Mouse (Mus musculus) hindbrain, embryonic 16.5 days (tissue): ENCODE data around the gene Nags. TPM values are rescaled to one million over a fixed set of nuclear protein-coding genes. Genes with fewer than 3 reads are reported as not detected.

Experiments
- ATAC-seq: fragments of 200-750 bp; cut with Nextera tagmentation; 2 replicates; pipeline ENCODE4 v1.8.0; 2017; ENCODE audit warnings: moderate TSS enrichment, moderate library complexity
- H3K27ac ChIP-seq: fragments of 300-500 bp; sonication (generic); 2 replicates; pipeline ENCODE4 v1.5.1; 2014; ENCODE audit warnings: low read depth, mild to moderate bottlenecking, control low read depth, low read length, moderate library complexity
- H3K27me3 ChIP-seq: fragments of 300-500 bp; sonication (generic); replicated peaks from 2 replicates; pipeline ENCODE4 v1.6.1; 2014; ENCODE audit warnings: low read length; ENCODE audit not compliant: control insufficient read depth, insufficient read depth
- H3K36me3 ChIP-seq: fragments of 300-500 bp; sonication (generic); 2 replicates; pipeline ENCODE4 v1.6.1; 2014; ENCODE audit warnings: mild to moderate bottlenecking, low read length, moderate library complexity, mixed read lengths; ENCODE audit not compliant: control insufficient read depth, insufficient read depth
- H3K4me1 ChIP-seq: fragments of 300-500 bp; sonication (generic); 2 replicates; pipeline ENCODE4 v1.6.1; 2014; ENCODE audit warnings: low read depth, low read length; ENCODE audit not compliant: control insufficient read depth, insufficient read depth
- H3K4me2 ChIP-seq: fragments of 300-500 bp; sonication (generic); 2 replicates; pipeline ENCODE4 v1.6.1; 2014; ENCODE audit warnings: mild to moderate bottlenecking, low read length, control low read depth, moderate library complexity
- H3K4me3 ChIP-seq: fragments of 300-500 bp; sonication (generic); 2 replicates; pipeline ENCODE4 v1.5.1; 2014; ENCODE audit warnings: mild to moderate bottlenecking, low read length, control low read depth, moderate library complexity
- H3K9ac ChIP-seq: fragments of 300-500 bp; sonication (generic); 2 replicates; pipeline ENCODE4 v1.6.1; 2014; ENCODE audit warnings: low read depth, mild to moderate bottlenecking, control low read depth, low read length, moderate library complexity
- H3K9me3 ChIP-seq: fragments of 300-500 bp; sonication (generic); 2 replicates; pipeline ENCODE4 v1.6.1; 2014; ENCODE audit warnings: mild to moderate bottlenecking, low read length, moderate library complexity; ENCODE audit not compliant: control insufficient read depth
- WGBS: fragments of 180-500 bp; shearing (Covaris S2); extraction: QIAGEN DNeasy Blood & Tissue Kit; methylation state at CpG from one replicate; pipeline ENCODE4 v1.1.7; 2014; 5-methylcytosine and 5-hydroxymethylcytosine counted together
- polyA plus RNA-seq: library from polyadenylated mRNA; unstranded; fragments of >200 nt; fragmentation: Nextera tagmentation; extraction: Ambion mirVana; gene quantifications from 2 replicates; pipeline ENCODE4 v1.2.1, GENCODE M21; 2015

Nags gene
- polyA plus RNA-seq, 1 experiment from 2014 or later, result not detected

GRCm38 (mm10) chr11:102179836-102180235, 34.5 kb downstream of the Nags start:
- no peak for ATAC-seq
- Histone ChIP-seq H3K9me3 (no peaks in the 10 kb centered on the region), H3K27me3 (no peaks in the 10 kb centered on the region), H3K4me3 (no peak overlapping the region), H3K4me1 (peaks cover 12% of the 10 kb centered on the region), H3K27ac (no peak overlapping the region), H3K9ac (no peak overlapping the region), H3K36me3 (peaks cover 8% of the 10 kb centered on the region; the same call in 1 of the 2 replicates), H3K4me2 (no peak overlapping the region)

- Histone ChIP-seq H3K4me2 (peak overlapping the region; percentile 67), H3K36me3 (peaks cover 5% of the 10 kb centered on the region; the same call in 1 of the 2 replicates), H3K27ac (peak overlapping the region; percentile 98), H3K4me3 (peak overlapping the region; percentile 88), H3K27me3 (no peaks in the 10 kb centered on the region), H3K9ac (peak overlapping the region; percentile 95), H3K9me3 (no peaks in the 10 kb centered on the region), H3K4me1 (peaks cover 19% of the 10 kb centered on the region)
- WGBS, result 2% methylated on average over 7 of the region's 7 CpGs
- no peak for ATAC-seq
Observed at GRCm38 (mm10) chr11:102184253-102184645, 38.9 kb downstream of the Nags start.

GRCm38 (mm10) chr11:102184646-102185495, 39.6 kb downstream of the Nags start, which contains the start of gene Lsm12:
Gene Lsm12 (minus strand): TSS chr11:102185296.
- Histone ChIP-seq H3K9ac (peak within 1 kb of the TSS; percentile 95), H3K36me3 (peaks cover 5% of the 10 kb centered on the region; the same call in 1 of the 2 replicates), H3K4me2 (peak within 1 kb of the TSS; percentile 67), H3K9me3 (no peaks in the 10 kb centered on the region), H3K27me3 (no peaks in the 10 kb centered on the region), H3K4me3 (peak within 1 kb of the TSS; percentile 88), H3K27ac (peak within 1 kb of the TSS; percentile 98), H3K4me1 (peaks cover 21% of the 10 kb centered on the region)
- WGBS, result under 1% methylated on average over 64 of the region's 70 CpGs
- peak; percentile 85 for ATAC-seq

GRCm38 (mm10) chr11:102185677-102186076, 40.4 kb downstream of the Nags start:
- 53% methylated on average over 3 of the region's 3 CpGs for WGBS
- no peak for ATAC-seq
- Histone ChIP-seq H3K4me2 (peak overlapping the region; percentile 67), H3K27me3 (no peaks in the 10 kb centered on the region), H3K27ac (peak overlapping the region; percentile 98; the same call in 1 of the 2 replicates), H3K36me3 (peaks cover 5% of the 10 kb centered on the region; the same call in 1 of the 2 replicates), H3K4me1 (peaks cover 24% of the 10 kb centered on the region), H3K9ac (peak overlapping the region; percentile 95; the same call in 1 of the 2 replicates), H3K9me3 (no peaks in the 10 kb centered on the region), H3K4me3 (peak overlapping the region; percentile 88)

GRCm38 (mm10) chr11:102186235-102186634, 40.9 kb downstream of the Nags start:
- WGBS, result 86% methylated on average over 1 of the region's 1 CpGs
- H3K9ac ChIP-seq, result no peak overlapping the region
- no peak overlapping the region for H3K4me2 ChIP-seq
- H3K36me3 ChIP-seq, result peaks cover 3% of the 10 kb centered on the region; the same call in 1 of the 2 replicates
- peaks cover 30% of the 10 kb centered on the region for H3K4me1 ChIP-seq
- no peaks in the 10 kb centered on the region for H3K9me3 ChIP-seq
- no peaks in the 10 kb centered on the region for H3K27me3 ChIP-seq
- H3K4me3 ChIP-seq, result no peak overlapping the region
- H3K27ac ChIP-seq, result no peak overlapping the region
- ATAC-seq, result no peak

- Histone ChIP-seq H3K4me2 (peak overlapping the region; percentile 66), H3K27me3 (no peaks in the 10 kb centered on the region), H3K27ac (peak overlapping the region; percentile 71), H3K36me3 (peaks cover 6% of the 10 kb centered on the region; the same call in 1 of the 2 replicates), H3K4me3 (peak overlapping the region; percentile 64), H3K4me1 (peaks cover 22% of the 10 kb centered on the region), H3K9me3 (no peaks in the 10 kb centered on the region), H3K9ac (peak overlapping the region; percentile 68)
- no peak for ATAC-seq
- WGBS, result 74% methylated on average over 6 of the region's 6 CpGs
Observed at GRCm38 (mm10) chr11:102188980-102189379, 43.7 kb downstream of the Nags start.

GRCm38 (mm10) chr11:102189461-102190436, 44.4 kb downstream of the Nags start, which contains the start of gene G6pc3:
Gene G6pc3 (plus strand): TSS chr11:102189620.
- peak; percentile 85 for ATAC-seq

GRCm38 (mm10) chr11:102190848-102191247, 45.5 kb downstream of the Nags start:
- Histone ChIP-seq H3K27ac (no peak overlapping the region), H3K36me3 (peaks cover 6% of the 10 kb centered on the region; the same call in 1 of the 2 replicates), H3K4me3 (peak overlapping the region; percentile 64), H3K4me1 (peaks cover 15% of the 10 kb centered on the region), H3K9ac (peak overlapping the region; percentile 42; the same call in 1 of the 2 replicates), H3K9me3 (no peaks in the 10 kb centered on the region), H3K27me3 (no peaks in the 10 kb centered on the region), H3K4me2 (peak overlapping the region; percentile 66)
- WGBS, result 44% methylated on average over 4 of the region's 4 CpGs
- no peak for ATAC-seq

More at GRCm38 (mm10) chr11:102189461-102190436, 44.4 kb downstream of the Nags start, which contains the start of gene G6pc3:
- Histone ChIP-seq H3K36me3 (peaks cover 6% of the 10 kb centered on the region; the same call in 1 of the 2 replicates), H3K9me3 (no peaks in the 10 kb centered on the region), H3K9ac (peak within 1 kb of the TSS; percentile 68), H3K4me2 (peak within 1 kb of the TSS; percentile 66), H3K27me3 (no peaks in the 10 kb centered on the region), H3K4me1 (peaks cover 19% of the 10 kb centered on the region), H3K27ac (peak within 1 kb of the TSS; percentile 71), H3K4me3 (peak within 1 kb of the TSS; percentile 64)
- WGBS, result 3% methylated on average over 44 of the region's 50 CpGs
